ENCODE assay signal across 14 mouse cellular contexts in the genomic region with DNA sequence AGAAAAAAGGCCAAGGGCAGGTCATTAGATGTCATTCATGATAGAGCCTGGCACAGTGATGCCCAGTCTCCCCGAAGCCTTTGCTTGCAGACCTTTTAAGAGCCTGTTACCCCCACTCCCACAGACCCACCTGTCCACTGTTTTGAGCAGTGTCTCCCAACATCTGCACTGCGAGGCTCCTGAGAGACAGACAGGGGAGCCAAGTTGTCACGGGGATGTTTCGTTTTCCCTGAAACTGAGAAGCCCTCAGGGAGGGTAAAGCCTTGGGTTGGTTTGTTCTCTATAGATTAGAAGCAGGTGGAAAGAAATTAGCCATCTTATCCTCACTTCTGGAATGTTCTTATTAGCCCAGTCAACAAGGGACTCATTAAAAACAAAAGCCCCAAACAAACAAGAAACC. TPM values are rescaled to one million over a fixed set of nuclear protein-coding genes. Genes with fewer than 3 reads are reported as not detected.
DNase-seq lines count a peak whose midpoint lies in the region; ATAC-seq and TF ChIP-seq lines count a peak whose summit lies in the region.
"Had no signal": no experiment of that assay in that cellular context is flagged by ENCODE, and none has a peak within 500 bp of the region (broad histone marks: within the 10 kb centered on the region; RNA-seq: fewer than 3 reads in every experiment).

No protein-coding gene starts in this region.

- H3K9me3 ChIP-seq in heart, embryonic 12.5 days (replicated peaks), result no peaks in the 10 kb centered on the region
- no peaks in the 10 kb centered on the region for H3K9me3 ChIP-seq in heart, embryonic 10.5 days
- H3K9me3 ChIP-seq in midbrain, embryonic 12.5 days, result no peaks in the 10 kb centered on the region
- H3K9me3 ChIP-seq in midbrain, embryonic 13.5 days, result no peaks in the 10 kb centered on the region
- H3K9me3 ChIP-seq in hindbrain, embryonic 14.5 days (ENCODE audit: control insufficient read depth, low read length), result no peaks in the 10 kb centered on the region

- peak overlapping the region; percentile 36; the same call in 1 of the 2 replicates for H3K27ac ChIP-seq in heart, embryonic 12.5 days (ENCODE audit: poor library complexity, severe bottlenecking)
- no peak overlapping the region for H3K27ac ChIP-seq in heart, embryonic 10.5 days
- H3K27ac ChIP-seq in midbrain, embryonic 12.5 days (replicated peaks), result peak overlapping the region; percentile 61; the same call in 1 of the 2 replicates
- no peak overlapping the region for H3K27ac ChIP-seq in midbrain, embryonic 13.5 days
- peak overlapping the region; percentile 80; the same call in 1 of the 2 replicates for H3K27ac ChIP-seq in hindbrain, embryonic 14.5 days

- H3K4me2 ChIP-seq in heart, embryonic 12.5 days, result no peak overlapping the region
- H3K4me2 ChIP-seq in midbrain, embryonic 12.5 days (replicated peaks), result no peak overlapping the region
- no peak overlapping the region for H3K4me2 ChIP-seq in midbrain, embryonic 13.5 days (replicated peaks)
- H3K4me2 ChIP-seq in hindbrain, embryonic 14.5 days (replicated peaks), result no peak overlapping the region
- H3K4me2 ChIP-seq in myocyte (ENCODE audit: low read depth), result peak overlapping the region; percentile 79

- H3K27me3 ChIP-seq in heart, embryonic 12.5 days (replicated peaks), result no peaks in the 10 kb centered on the region
- H3K27me3 ChIP-seq in heart, embryonic 10.5 days (ENCODE audit: insufficient read depth, poor library complexity, severe bottlenecking), result no peaks in the 10 kb centered on the region
- H3K27me3 ChIP-seq in midbrain, embryonic 12.5 days, result peaks cover 9% of the 10 kb centered on the region
- no peaks in the 10 kb centered on the region for H3K27me3 ChIP-seq in midbrain, embryonic 13.5 days
- no peaks in the 10 kb centered on the region for H3K27me3 ChIP-seq in hindbrain, embryonic 14.5 days (ENCODE audit: control insufficient read depth, insufficient read depth, low read length)
- no peaks in the 10 kb centered on the region for H3K27me3 ChIP-seq in myocyte (ENCODE audit: control insufficient read depth, insufficient read depth, insufficient read length)

- no peak for TF ChIP-seq POLR2A in myocyte (IDR thresholded peaks at IDR 0.05; ENCODE audit: insufficient read length, low read depth)

- no peak overlapping the region for H3K4me3 ChIP-seq in heart, embryonic 12.5 days
- H3K4me3 ChIP-seq in heart, embryonic 10.5 days, result no peak overlapping the region
- H3K4me3 ChIP-seq in midbrain, embryonic 12.5 days, result no peak overlapping the region
- H3K4me3 ChIP-seq in midbrain, embryonic 13.5 days (replicated peaks), result no peak overlapping the region
- H3K4me3 ChIP-seq in hindbrain, embryonic 14.5 days (replicated peaks; ENCODE audit: low read length), result no peak overlapping the region
- peak overlapping the region; percentile 10 for H3K4me3 ChIP-seq in myocyte

- H3ac ChIP-seq in myocyte (ENCODE audit: control insufficient read depth, insufficient read length), result no peak overlapping the region

- peaks cover 29% of the 10 kb centered on the region for H3K4me1 ChIP-seq in heart, embryonic 12.5 days (replicated peaks)
- H3K4me1 ChIP-seq in heart, embryonic 10.5 days, result peaks cover 36% of the 10 kb centered on the region
- peaks cover 64% of the 10 kb centered on the region for H3K4me1 ChIP-seq in midbrain, embryonic 12.5 days
- peaks cover 60% of the 10 kb centered on the region for H3K4me1 ChIP-seq in midbrain, embryonic 13.5 days (replicated peaks)
- H3K4me1 ChIP-seq in hindbrain, embryonic 14.5 days (replicated peaks; ENCODE audit: control insufficient read depth, insufficient read depth, low read length), result peaks cover 25% of the 10 kb centered on the region

- H3K36me3 ChIP-seq in heart, embryonic 12.5 days, result no peaks in the 10 kb centered on the region
- no peaks in the 10 kb centered on the region for H3K36me3 ChIP-seq in heart, embryonic 10.5 days
- no peaks in the 10 kb centered on the region for H3K36me3 ChIP-seq in midbrain, embryonic 12.5 days
- H3K36me3 ChIP-seq in midbrain, embryonic 13.5 days, result no peaks in the 10 kb centered on the region
- H3K36me3 ChIP-seq in hindbrain, embryonic 14.5 days (replicated peaks; ENCODE audit: control insufficient read depth, insufficient read depth), result no peaks in the 10 kb centered on the region
- H3K36me3 ChIP-seq in myocyte (ENCODE audit: control insufficient read depth, insufficient read depth), result no peaks in the 10 kb centered on the region

- H3K9ac ChIP-seq in heart, embryonic 12.5 days, result no peak overlapping the region
- H3K9ac ChIP-seq in midbrain, embryonic 12.5 days (replicated peaks), result no peak overlapping the region
- H3K9ac ChIP-seq in midbrain, embryonic 13.5 days (replicated peaks), result no peak overlapping the region
- H3K9ac ChIP-seq in hindbrain, embryonic 14.5 days, result no peak overlapping the region

- 44% methylated on average over 4 of the region's 4 CpGs for WGBS in heart, embryonic 12.5 days
- WGBS in heart, embryonic 10.5 days, result 37% methylated on average over 4 of the region's 4 CpGs
- 41% methylated on average over 4 of the region's 4 CpGs for WGBS in midbrain, embryonic 12.5 days
- 39% methylated on average over 4 of the region's 4 CpGs for WGBS in midbrain, embryonic 13.5 days
- WGBS in hindbrain, embryonic 14.5 days, result 22% methylated on average over 4 of the region's 4 CpGs

- no peaks in the 10 kb centered on the region for H3K79me2 ChIP-seq in myocyte (ENCODE audit: control insufficient read depth, insufficient read depth)

- ATAC-seq in heart, embryonic 12.5 days (ENCODE audit: insufficient number of reproducible peaks, low FRiP score), result no peak
- ATAC-seq in midbrain, embryonic 12.5 days (ENCODE audit: low FRiP score, low read depth), result no peak
- ATAC-seq in midbrain, embryonic 13.5 days, result no peak
- ATAC-seq in hindbrain, embryonic 14.5 days (ENCODE audit: low FRiP score), result no peak

- no peak for DNase-seq in heart, embryonic 10.5 days (ENCODE audit: low spot score)
- DNase-seq in hindbrain, embryonic 14.5 days (ENCODE audit: low spot score), result no peak
- DNase-seq in layer of hippocampus, postnatal 25 days (ENCODE audit: extremely low spot score in 1 of 2, low spot score in 1 of 2), result no peak
- no peak for DNase-seq in urinary bladder, adult 18-20 months (ENCODE audit: low spot score in 2 of 2)
- DNase-seq: cerebellum, postnatal 25 days; right cerebral cortex, adult 18-20 months had no signal

TF ChIP-seq in myocyte, 11 proteins besides CTCF, POLR2A, EP300 and RAD21:
- TF ChIP-seq TCF12 (IDR thresholded peaks at IDR 0.05; ENCODE audit: insufficient read depth, poor library complexity, severe bottlenecking) (no peak), E2F4 (IDR thresholded peaks at IDR 0.05; ENCODE audit: insufficient read depth) (no peak), MYOG (IDR thresholded peaks at IDR 0.05; ENCODE audit: control insufficient read depth in 1 of 3, insufficient read depth in 1 of 3, insufficient read length in 2 of 3, low read depth in 2 of 3) (no peak), TCF3 (IDR thresholded peaks at IDR 0.05; ENCODE audit: insufficient read length, low read depth) (no peak), MYOD1 (IDR thresholded peaks at IDR 0.05; ENCODE audit: control insufficient read depth in 1 of 3, insufficient read length in 2 of 3, low read depth in 2 of 3) (no peak)

RNA-seq across cellular contexts. Expression of gene Mrps23, which starts 30.6 kb away (rescaled TPM):
- 79.2 and 81.4 TPM in 2 replicates for polyA plus RNA-seq in heart, embryonic 12.5 days (2016; fragmentation: Nextera tagmentation; extraction: Ambion mirVana)
- 74.6 and 82.3 TPM in 2 replicates for polyA plus RNA-seq in heart, embryonic 10.5 days (2016; fragmentation: Nextera tagmentation; extraction: Ambion mirVana)
- 69.5 and 71.1 TPM in 2 replicates for polyA plus RNA-seq in midbrain, embryonic 12.5 days (2016; fragmentation: Nextera tagmentation; extraction: Ambion mirVana)
- polyA plus RNA-seq in midbrain, embryonic 13.5 days (2015; fragmentation: Nextera tagmentation; extraction: Ambion mirVana), result 68.6 and 69.8 TPM in 2 replicates
- polyA plus RNA-seq in hindbrain, embryonic 14.5 days (2014; fragmentation: Nextera tagmentation; extraction: Ambion mirVana), result 67.8 and 68.7 TPM in 2 replicates
- 319 TPM for polyA plus RNA-seq in myocyte (2012; fragmentation: generic; extraction: Trizol)
- 10 to 100 TPM; 66.1 to 66.6 TPM for total RNA-seq in layer of hippocampus, postnatal 25 days (2021)

RNA-seq across cellular contexts. Expression of gene Ccdc182, which starts 59.1 kb away (rescaled TPM):
- polyA plus RNA-seq in heart, embryonic 12.5 days (2016; fragmentation: Nextera tagmentation; extraction: Ambion mirVana), result 0.26 TPM in 1 of 2 replicates, not detected in the other
- 0.18 TPM in 1 of 2 replicates, not detected in the other for polyA plus RNA-seq in heart, embryonic 10.5 days (2016; fragmentation: Nextera tagmentation; extraction: Ambion mirVana)
- polyA plus RNA-seq in midbrain, embryonic 12.5 days (2016; fragmentation: Nextera tagmentation; extraction: Ambion mirVana), result 5.0 and 5.7 TPM in 2 replicates
- polyA plus RNA-seq in midbrain, embryonic 13.5 days (2015; fragmentation: Nextera tagmentation; extraction: Ambion mirVana), result 0.82 and 1.6 TPM in 2 replicates
- 0.37 TPM in 1 of 2 replicates, not detected in the other for polyA plus RNA-seq in hindbrain, embryonic 14.5 days (2014; fragmentation: Nextera tagmentation; extraction: Ambion mirVana)
- polyA plus RNA-seq in myocyte (2012; fragmentation: generic; extraction: Trizol), result not detected
- total RNA-seq in layer of hippocampus, postnatal 25 days (2021), result not detected
- total RNA-seq: gastrocnemius, postnatal 25 days; layer of hippocampus, adult 18-20 months; megakaryocyte progenitor cell, adult 5-6 weeks had no signal
- polyA plus RNA-seq: thymus, postnatal 0 days had no signal

Comparison
In these comparisons a context has a peak if more than half of its experiments do, and no peak if none do; other contexts are left out.
1. H3K27ac ChIP-seq: peak in heart, embryonic 12.5 days (single experiment), midbrain, embryonic 12.5 days (single experiment) and hindbrain, embryonic 14.5 days (single experiment); none in heart, embryonic 10.5 days (single experiment) and midbrain, embryonic 13.5 days (single experiment).